Mouse (Mus musculus) frontal cortex, postnatal 10 days (tissue): ENCODE measurements around the gene Izumo2.

ENCODE experiments used
- DNase-seq, 2 experiments: peaks; one replicate each; pipeline ENCODE4 v3.0.0; 2022; ENCODE audit warnings: low spot score in 2 of 2, mixed read lengths in 1 of 2

The Izumo2 gene

DNA sequence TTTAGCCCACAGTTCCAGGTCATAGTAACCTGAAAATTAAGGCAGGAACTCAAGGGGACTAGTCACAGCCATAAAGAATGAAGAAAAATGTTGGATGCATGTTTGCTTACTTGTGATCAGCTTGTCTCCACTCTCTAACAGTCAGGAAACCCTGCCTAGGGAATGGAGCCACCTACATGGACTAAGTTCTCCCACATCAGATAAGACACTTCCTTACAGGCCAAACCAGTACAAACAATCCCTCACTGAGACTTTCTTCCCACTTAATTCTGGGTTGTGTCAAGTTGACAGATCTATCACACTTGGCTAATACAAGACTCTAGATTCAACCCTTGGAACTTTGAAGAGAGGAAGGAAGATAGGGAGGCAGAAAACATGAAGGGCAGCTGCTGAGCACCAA lies 51.8 kb downstream of the Izumo2 start:
- DNase-seq, result no peak

DNA sequence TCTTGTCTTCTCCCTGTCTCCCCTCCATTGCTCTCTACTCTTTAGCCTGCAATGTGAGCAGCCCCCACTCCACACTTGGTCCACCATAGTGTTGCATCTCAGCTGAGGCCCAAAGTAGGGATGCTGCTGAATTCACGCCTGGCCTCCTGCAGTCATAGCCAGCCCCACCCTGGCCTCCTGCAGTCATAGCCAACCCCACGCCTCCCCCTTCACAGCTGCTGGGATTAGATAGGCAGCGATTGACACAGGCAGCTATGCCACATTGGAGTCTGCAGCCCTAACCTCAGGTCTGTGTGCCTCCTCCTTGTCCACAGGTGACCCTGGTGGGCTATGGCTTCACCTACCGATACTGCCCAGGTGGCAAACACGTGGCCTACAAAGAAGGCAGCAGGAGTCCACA lies 59.6 kb downstream of the Izumo2 start:
- DNase-seq, result no peak
